Mouse (Mus musculus) kidney, adult 9 months (tissue): ENCODE measurements around the gene Pan3.
A peak's percentile ranks its signal among the peaks of the same experiment; 100 is the strongest.

Experiments
- DNase-seq: peaks from one replicate; pipeline ENCODE4 v3.0.0; 2022

The Pan3 gene

GRCm38 (mm10) chr5:147563511-147564139 is 133.7 kb downstream of the Pan3 start:
- no peak for DNase-seq

- DNase-seq: no peak
Measured at GRCm38 (mm10) chr5:147564140-147564590, 134.2 kb downstream of the Pan3 start.

GRCm38 (mm10) chr5:147565444-147565843 is 135.5 kb downstream of the Pan3 start:
- no peak for DNase-seq

GRCm38 (mm10) chr5:147566335-147566734 is 136.4 kb downstream of the Pan3 start:
- DNase-seq: no peak

GRCm38 (mm10) chr5:147572695-147573094 is 142.7 kb downstream of the Pan3 start:
- no peak for DNase-seq

GRCm38 (mm10) chr5:147573555-147573954 is 143.6 kb downstream of the Pan3 start:
- no peak for DNase-seq

GRCm38 (mm10) chr5:147574517-147574916 is 144.6 kb downstream of the Pan3 start:
- peak; percentile 73 for DNase-seq

GRCm38 (mm10) chr5:147577003-147577402 is 147.0 kb downstream of the Pan3 start:
- no peak for DNase-seq

GRCm38 (mm10) chr5:147579148-147579547 is 149.2 kb downstream of the Pan3 start:
- no peak for DNase-seq

- DNase-seq: peak; percentile 34
Measured at GRCm38 (mm10) chr5:147579691-147580090, 149.7 kb downstream of the Pan3 start.

- DNase-seq: peak; percentile 63
Measured at GRCm38 (mm10) chr5:147580181-147580580, 150.2 kb downstream of the Pan3 start.

GRCm38 (mm10) chr5:147583702-147584298 is 153.8 kb downstream of the Pan3 start:
- peak; percentile 85 for DNase-seq

- peak; percentile 52 for DNase-seq
Measured at GRCm38 (mm10) chr5:147584648-147585047, 154.7 kb downstream of the Pan3 start.

- DNase-seq: no peak
Measured at GRCm38 (mm10) chr5:147585070-147585469, 155.1 kb downstream of the Pan3 start.

- DNase-seq: peak; percentile 38
Measured at GRCm38 (mm10) chr5:147589814-147590213, 159.9 kb downstream of the Pan3 start.

GRCm38 (mm10) chr5:147597825-147598224 is 167.9 kb downstream of the Pan3 start:
- DNase-seq: no peak
